Mouse (Mus musculus) brain, embryonic 14.5 days (tissue): Measurements from ENCODE around the gene Slc38a7.

ENCODE experiments used
- CTCF ChIP-seq: fragments of 200-500 bp; IDR thresholded peaks from 2 replicates; pipeline ENCODE4 v1.5.1; 2012; ENCODE audit warnings: inconsistent platforms, mild to moderate bottlenecking, moderate library complexity, borderline replicate concordance; ENCODE audit not compliant: insufficient read depth, insufficient read length; ENCODE audit errors: extremely low read depth
- POLR2A ChIP-seq: fragments of 200-500 bp; IDR thresholded peaks from 2 replicates; pipeline ENCODE4 v1.6.1; 2012; ENCODE audit warnings: mild to moderate bottlenecking, inconsistent platforms, borderline replicate concordance; ENCODE audit not compliant: poor library complexity, insufficient read depth, insufficient read length, severe bottlenecking; ENCODE audit errors: extremely low read depth

- no peak for TF ChIP-seq CTCF
- no peak for TF ChIP-seq POLR2A
Measured at GRCm38 (mm10) chr8:95841436-95841835, 11.9 kb downstream of the Slc38a7 start.
